Mouse (Mus musculus): Measurements from ENCODE around the gene Kcnmb2. TPM values are rescaled to one million over a fixed set of nuclear protein-coding genes. Genes with fewer than 3 reads are reported as not detected.

Kcnmb2 gene
- polyA plus RNA-seq, 1 experiment, result 0.07 TPM

DNA sequence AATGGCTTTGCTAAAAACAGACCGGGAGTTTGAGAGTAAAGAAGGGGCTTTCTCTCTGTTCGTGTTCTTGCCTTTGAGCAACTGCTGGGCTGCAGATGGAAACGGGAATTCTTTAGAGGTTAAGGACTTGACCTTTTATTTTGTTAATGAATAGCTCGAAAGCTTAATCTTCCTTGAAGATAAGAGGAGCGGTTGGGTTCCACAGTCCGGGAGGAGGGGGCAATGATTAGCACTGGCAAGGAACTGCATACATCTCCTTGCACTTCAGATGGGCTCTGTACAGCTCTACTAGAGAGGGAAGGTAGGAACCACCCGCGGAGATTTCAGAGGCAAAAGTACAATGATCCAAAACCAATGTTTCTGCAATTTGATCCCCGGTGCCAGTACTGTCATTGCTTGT lies 1.2 kb downstream of the Kcnmb2 start:
- TF ChIP-seq CTCF (IDR thresholded peaks at IDR 0.05; ENCODE audit: borderline replicate concordance, control insufficient read depth, extremely low read depth, insufficient read depth, low read length, poor library complexity) (no peak), POLR2A (IDR thresholded peaks at IDR 0.05; ENCODE audit: control insufficient read depth, extremely low read depth, insufficient read depth, low read length, poor library complexity) (no peak)
- no peaks in the 10 kb centered on the region for H3K27me3 ChIP-seq (ENCODE audit: control insufficient read depth, insufficient read depth, low read length)

DNA sequence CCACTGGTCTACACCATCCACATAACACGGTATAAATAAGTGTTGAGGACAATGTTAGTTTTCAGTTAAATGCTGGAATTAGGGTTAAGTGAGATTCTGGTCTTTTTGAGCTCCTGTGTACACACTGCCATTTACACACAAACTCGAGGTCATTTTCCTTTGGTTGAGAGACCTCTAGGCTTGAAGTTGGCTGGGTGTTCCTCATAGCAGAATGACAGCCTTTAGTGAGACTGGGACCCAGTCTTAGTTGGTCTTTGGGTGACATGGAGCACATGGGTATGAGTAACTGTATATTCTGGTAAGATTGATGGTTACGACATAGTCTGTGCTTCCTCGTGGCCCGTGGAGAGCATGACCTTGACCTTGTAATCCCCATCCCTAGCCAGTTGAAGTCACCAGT lies 1.8 kb downstream of the Kcnmb2 start:
- Histone ChIP-seq H3K4me3 (ENCODE audit: control insufficient read depth, insufficient read depth, low read length) (no peak overlapping the region), H3K27ac (ENCODE audit: control insufficient read depth, insufficient read depth, low read length) (no peak overlapping the region), H3K27me3 (ENCODE audit: control insufficient read depth, insufficient read depth, low read length) (no peaks in the 10 kb centered on the region), H3K36me3 (ENCODE audit: control insufficient read depth, insufficient read depth, low read length) (no peaks in the 10 kb centered on the region), H3K4me1 (replicated peaks; ENCODE audit: control insufficient read depth, insufficient read depth, low read length) (no peaks in the 10 kb centered on the region)
- DNase-seq, result no peak
- TF ChIP-seq CTCF (IDR thresholded peaks at IDR 0.05; ENCODE audit: borderline replicate concordance, control insufficient read depth, extremely low read depth, insufficient read depth, low read length, poor library complexity), result no peak
- TF ChIP-seq POLR2A (IDR thresholded peaks at IDR 0.05; ENCODE audit: control insufficient read depth, extremely low read depth, insufficient read depth, low read length, poor library complexity), result no peak
- 66% methylated on average over 5 of the region's 5 CpGs for WGBS

More for the DNA sequence above, 1.2 kb downstream of the Kcnmb2 start:
- Histone ChIP-seq H3K27ac (ENCODE audit: control insufficient read depth, insufficient read depth, low read length) (no peak overlapping the region), H3K4me3 (ENCODE audit: control insufficient read depth, insufficient read depth, low read length) (no peak overlapping the region), H3K36me3 (ENCODE audit: control insufficient read depth, insufficient read depth, low read length) (no peaks in the 10 kb centered on the region), H3K4me1 (replicated peaks; ENCODE audit: control insufficient read depth, insufficient read depth, low read length) (no peaks in the 10 kb centered on the region)
- no peak for DNase-seq
- 11% methylated on average over 9 of the region's 9 CpGs for WGBS

DNA sequence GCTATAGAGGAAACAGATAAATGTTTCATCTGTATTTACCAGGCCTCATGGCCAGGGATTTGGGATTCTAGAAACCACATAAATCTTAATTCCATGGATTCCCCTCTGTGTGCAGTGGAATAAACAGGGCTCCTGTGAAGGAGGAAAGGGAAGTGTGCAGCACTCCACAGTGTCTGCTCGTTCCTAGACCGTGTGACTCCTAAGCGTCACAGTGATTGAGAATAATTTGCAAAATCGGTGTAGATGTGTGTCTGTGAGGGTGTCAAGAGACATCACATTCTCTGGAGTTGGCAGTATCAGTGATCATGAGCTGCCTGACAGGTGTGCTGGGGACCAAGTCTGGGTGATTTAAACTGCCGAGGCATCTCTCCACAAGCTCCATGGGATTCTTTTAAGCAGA lies 8.9 kb downstream of the Kcnmb2 start:
- WGBS, result 73% methylated on average over 5 of the region's 5 CpGs
- no peak for DNase-seq
- H3K27ac ChIP-seq (ENCODE audit: control insufficient read depth, insufficient read depth, low read length), result no peak overlapping the region
- TF ChIP-seq POLR2A (IDR thresholded peaks at IDR 0.05; ENCODE audit: control insufficient read depth, extremely low read depth, insufficient read depth, low read length, poor library complexity) (no peak), CTCF (IDR thresholded peaks at IDR 0.05; ENCODE audit: borderline replicate concordance, control insufficient read depth, extremely low read depth, insufficient read depth, low read length, poor library complexity) (no peak)
- no peaks in the 10 kb centered on the region for H3K27me3 ChIP-seq (ENCODE audit: control insufficient read depth, insufficient read depth, low read length)
- H3K4me3 ChIP-seq (ENCODE audit: control insufficient read depth, insufficient read depth, low read length), result no peak overlapping the region
- no peaks in the 10 kb centered on the region for H3K36me3 ChIP-seq (ENCODE audit: control insufficient read depth, insufficient read depth, low read length)
- no peaks in the 10 kb centered on the region for H3K4me1 ChIP-seq (replicated peaks; ENCODE audit: control insufficient read depth, insufficient read depth, low read length)

DNA sequence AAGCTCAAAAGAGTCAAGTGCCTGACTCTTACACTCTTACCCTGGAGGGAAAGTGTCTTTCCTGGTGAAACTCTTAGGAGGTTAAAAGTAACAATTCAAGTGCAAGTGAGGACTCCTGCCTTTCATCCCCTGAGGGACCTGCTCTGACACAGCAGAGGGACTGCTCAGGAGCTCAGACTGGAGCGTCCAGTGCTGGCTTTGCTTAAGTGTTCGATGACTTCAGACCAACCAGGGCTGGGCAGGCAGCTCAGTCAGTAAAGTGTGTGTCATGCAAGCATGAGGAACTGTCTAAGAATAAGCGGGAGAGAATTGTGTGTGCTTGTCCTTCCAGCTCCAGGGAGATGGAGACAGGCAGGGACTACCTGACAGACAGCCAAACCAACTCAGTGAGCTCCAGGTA lies 9.4 kb downstream of the Kcnmb2 start:
- 68% methylated on average over 3 of the region's 3 CpGs for WGBS
- no peak for DNase-seq
- Histone ChIP-seq H3K27me3 (ENCODE audit: control insufficient read depth, insufficient read depth, low read length) (no peaks in the 10 kb centered on the region), H3K36me3 (ENCODE audit: control insufficient read depth, insufficient read depth, low read length) (no peaks in the 10 kb centered on the region), H3K4me1 (replicated peaks; ENCODE audit: control insufficient read depth, insufficient read depth, low read length) (no peaks in the 10 kb centered on the region), H3K4me3 (ENCODE audit: control insufficient read depth, insufficient read depth, low read length) (no peak overlapping the region), H3K27ac (ENCODE audit: control insufficient read depth, insufficient read depth, low read length) (no peak overlapping the region)
- no peak for TF ChIP-seq POLR2A (IDR thresholded peaks at IDR 0.05; ENCODE audit: control insufficient read depth, extremely low read depth, insufficient read depth, low read length, poor library complexity)

DNA sequence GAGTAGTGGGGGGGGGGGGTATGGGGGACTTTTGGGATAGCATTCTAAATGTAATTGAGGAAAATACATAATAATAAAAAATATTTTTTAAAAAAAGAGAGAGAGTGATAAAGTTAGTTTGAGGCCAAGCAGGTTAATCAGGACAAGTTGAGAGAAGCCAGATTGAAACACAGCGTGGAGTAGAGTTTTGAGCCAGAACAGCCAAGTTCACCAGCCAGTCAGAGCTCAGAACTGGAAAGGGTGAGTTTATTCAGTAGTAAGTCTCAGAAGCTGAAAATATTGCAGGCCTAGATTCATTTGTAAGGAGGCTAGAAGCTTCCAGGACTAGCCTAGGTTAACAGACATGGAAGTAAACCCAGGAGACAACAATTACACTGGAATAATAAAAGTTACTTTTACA lies 26.2 kb downstream of the Kcnmb2 start:
- 85% methylated on average over 1 of the region's 1 CpGs for WGBS
- H3K36me3 ChIP-seq (ENCODE audit: control insufficient read depth, insufficient read depth, low read length), result no peaks in the 10 kb centered on the region
- H3K4me3 ChIP-seq (ENCODE audit: control insufficient read depth, insufficient read depth, low read length), result no peak overlapping the region
- H3K27ac ChIP-seq (ENCODE audit: control insufficient read depth, insufficient read depth, low read length), result no peak overlapping the region
- no peaks in the 10 kb centered on the region for H3K4me1 ChIP-seq (replicated peaks; ENCODE audit: control insufficient read depth, insufficient read depth, low read length)
- H3K27me3 ChIP-seq (ENCODE audit: control insufficient read depth, insufficient read depth, low read length), result no peaks in the 10 kb centered on the region
- no peak for DNase-seq
- TF ChIP-seq POLR2A (IDR thresholded peaks at IDR 0.05; ENCODE audit: control insufficient read depth, extremely low read depth, insufficient read depth, low read length, poor library complexity), result no peak
- TF ChIP-seq CTCF (IDR thresholded peaks at IDR 0.05; ENCODE audit: borderline replicate concordance, control insufficient read depth, extremely low read depth, insufficient read depth, low read length, poor library complexity), result no peak

DNA sequence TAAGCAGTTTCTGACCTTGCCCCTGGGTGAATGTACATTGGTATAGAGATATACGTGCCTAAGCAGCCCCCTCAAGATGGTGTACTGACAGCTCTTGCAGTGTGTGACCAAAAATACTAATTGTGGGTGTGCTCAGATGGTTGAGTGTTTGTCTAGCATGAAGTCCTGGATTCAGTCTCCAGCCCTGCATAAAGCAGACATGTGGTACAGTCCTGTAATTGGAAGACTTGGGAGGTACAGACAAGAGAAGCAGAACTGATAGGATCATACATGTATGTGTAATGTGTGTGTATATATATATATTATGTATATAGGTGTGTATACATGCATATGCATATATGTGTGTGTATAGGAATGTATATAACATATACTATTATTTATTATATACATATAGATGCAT lies 32.4 kb downstream of the Kcnmb2 start:
- no peak overlapping the region for H3K4me3 ChIP-seq (ENCODE audit: control insufficient read depth, insufficient read depth, low read length)
- no peaks in the 10 kb centered on the region for H3K36me3 ChIP-seq (ENCODE audit: control insufficient read depth, insufficient read depth, low read length)
- H3K4me1 ChIP-seq (replicated peaks; ENCODE audit: control insufficient read depth, insufficient read depth, low read length), result no peaks in the 10 kb centered on the region
- TF ChIP-seq POLR2A (IDR thresholded peaks at IDR 0.05; ENCODE audit: control insufficient read depth, extremely low read depth, insufficient read depth, low read length, poor library complexity) (no peak), CTCF (IDR thresholded peaks at IDR 0.05; ENCODE audit: borderline replicate concordance, control insufficient read depth, extremely low read depth, insufficient read depth, low read length, poor library complexity) (no peak)
- DNase-seq, result no peak
- WGBS, result 98% methylated on average over 1 of the region's 1 CpGs
- H3K27me3 ChIP-seq (ENCODE audit: control insufficient read depth, insufficient read depth, low read length), result no peaks in the 10 kb centered on the region
- no peak overlapping the region for H3K27ac ChIP-seq (ENCODE audit: control insufficient read depth, insufficient read depth, low read length)

GRCm38 (mm10) chr3:31941478-31941877 lies 39.2 kb downstream of the Kcnmb2 start:
- H3K27me3 ChIP-seq (ENCODE audit: control insufficient read depth, insufficient read depth, low read length), result no peaks in the 10 kb centered on the region
- H3K4me3 ChIP-seq (ENCODE audit: control insufficient read depth, insufficient read depth, low read length), result no peak overlapping the region
- no peak overlapping the region for H3K27ac ChIP-seq (ENCODE audit: control insufficient read depth, insufficient read depth, low read length)
- DNase-seq, result no peak
- 28% methylated on average over 6 of the region's 6 CpGs for WGBS
- no peak for TF ChIP-seq POLR2A (IDR thresholded peaks at IDR 0.05; ENCODE audit: control insufficient read depth, extremely low read depth, insufficient read depth, low read length, poor library complexity)
- TF ChIP-seq CTCF (IDR thresholded peaks at IDR 0.05; ENCODE audit: borderline replicate concordance, control insufficient read depth, extremely low read depth, insufficient read depth, low read length, poor library complexity), result no peak
- H3K4me1 ChIP-seq (replicated peaks; ENCODE audit: control insufficient read depth, insufficient read depth, low read length), result no peaks in the 10 kb centered on the region
- no peaks in the 10 kb centered on the region for H3K36me3 ChIP-seq (ENCODE audit: control insufficient read depth, insufficient read depth, low read length)
